Mouse (Mus musculus) liver, adult 2 months (tissue): ENCODE data around the gene Rabac1.

Experiments used
- CTCF ChIP-seq: fragments of 200-500 bp; IDR thresholded peaks from 2 replicates; pipeline ENCODE4 v1.5.1; 2011; ENCODE audit warnings: low read depth, low read length, control low read depth
- POLR2A ChIP-seq: fragments of 200-500 bp; IDR thresholded peaks from 2 replicates; pipeline ENCODE4 v1.6.1; 2011; ENCODE audit warnings: low read length, control low read depth; ENCODE audit not compliant: insufficient read depth; ENCODE audit errors: extremely low read depth

GRCm38 (mm10) chr7:24973902-24974301 lies 1.3 kb upstream of the Rabac1 start:
- TF ChIP-seq CTCF, result no peak
- no peak for TF ChIP-seq POLR2A
